Mouse (Mus musculus): Measurements from ENCODE around the gene Greb1. TPM values are rescaled to one million over a fixed set of nuclear protein-coding genes. Genes with fewer than 3 reads are reported as not detected.

The Greb1 gene
- polyA plus RNA-seq, 1 experiment from 2014 or later: 3.1 TPM

DNA sequence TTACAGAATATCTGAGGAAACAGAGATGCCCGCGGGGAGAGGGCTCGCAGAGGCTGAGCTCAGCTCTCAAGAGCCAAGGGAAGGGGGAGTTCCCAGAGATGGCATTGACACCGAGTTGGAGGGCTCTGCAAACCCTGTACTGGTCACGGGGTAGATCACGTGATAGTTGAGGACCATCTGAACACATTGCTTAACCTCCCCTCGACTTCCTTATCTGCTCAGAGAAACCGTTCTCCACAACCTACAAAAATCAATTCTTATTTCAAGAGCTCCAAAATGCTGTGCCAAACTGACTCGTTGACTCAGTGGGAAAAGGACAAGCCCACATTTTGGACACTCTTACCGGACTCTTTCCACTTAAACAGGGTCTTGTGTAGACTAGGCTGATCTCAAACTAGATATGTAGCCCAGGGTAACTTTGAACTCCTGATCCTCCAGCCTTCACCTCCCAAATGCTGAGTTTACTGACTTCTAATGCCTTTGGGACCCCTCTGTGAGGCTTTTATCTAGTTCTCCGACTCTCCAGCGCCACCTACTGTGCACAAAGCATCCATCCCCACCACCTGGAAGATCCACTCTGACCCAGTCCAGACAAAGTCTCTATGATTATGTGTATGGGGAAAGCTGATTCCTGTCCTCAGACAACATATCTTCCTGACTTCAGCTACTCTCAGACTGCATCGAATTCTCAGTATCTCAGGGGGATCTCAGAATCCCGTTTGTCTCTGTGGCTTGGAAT, 166.4 kb downstream of the Greb1 start:
- H3K4me2 ChIP-seq: no peak overlapping the region
- H3K4me3 ChIP-seq (ENCODE audit: low read depth, low read length): no peak overlapping the region
- H3K27me3 ChIP-seq (ENCODE audit: control insufficient read depth, insufficient read depth, low read length): no peaks in the 10 kb centered on the region
- H3K4me1 ChIP-seq (ENCODE audit: control insufficient read depth, insufficient read depth, low read length): no peaks in the 10 kb centered on the region
- no peak overlapping the region for H3K9ac ChIP-seq (ENCODE audit: low read depth, low read length)
- H3K27ac ChIP-seq (ENCODE audit: low read depth, low read length): no peak overlapping the region
- no peaks in the 10 kb centered on the region for H3K36me3 ChIP-seq (ENCODE audit: control insufficient read depth, insufficient read depth, low read length)
- WGBS (ENCODE audit: insufficient replicate concordance): 50% methylated on average over 14 of the region's 14 CpGs
- no peak for ATAC-seq (replicated peaks; ENCODE audit: insufficient number of reproducible peaks, low FRiP score, low TSS enrichment)
- no peaks in the 10 kb centered on the region for H3K9me3 ChIP-seq (replicated peaks; ENCODE audit: control insufficient read depth, low read length)

DNA sequence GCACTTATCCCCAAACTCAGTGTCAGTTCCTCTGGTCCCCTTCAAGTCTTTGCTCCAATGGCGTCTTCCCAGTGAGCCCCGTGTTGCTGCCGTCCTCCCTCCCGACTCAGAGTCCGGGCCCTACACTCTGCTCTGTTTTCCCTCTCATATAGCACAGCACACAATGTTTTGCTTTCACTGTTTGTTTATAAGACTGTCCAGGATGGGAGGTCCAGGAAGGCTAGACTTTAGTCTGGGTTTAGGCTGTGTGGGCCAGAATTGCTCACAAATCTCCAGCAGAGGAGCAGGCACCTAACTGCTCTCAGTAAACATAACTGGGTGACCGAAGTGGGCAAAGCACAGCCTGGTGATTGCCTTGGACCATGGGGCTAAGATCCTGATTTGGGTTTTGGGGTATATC, 167.5 kb downstream of the Greb1 start:
- no peak overlapping the region for H3K4me3 ChIP-seq (ENCODE audit: low read depth, low read length)
- H3K4me1 ChIP-seq (ENCODE audit: control insufficient read depth, insufficient read depth, low read length): no peaks in the 10 kb centered on the region
- no peak overlapping the region for H3K9ac ChIP-seq (ENCODE audit: low read depth, low read length)
- H3K27ac ChIP-seq (ENCODE audit: low read depth, low read length): no peak overlapping the region
- H3K36me3 ChIP-seq (ENCODE audit: control insufficient read depth, insufficient read depth, low read length): no peaks in the 10 kb centered on the region
- H3K9me3 ChIP-seq (replicated peaks; ENCODE audit: control insufficient read depth, low read length): no peaks in the 10 kb centered on the region
- 75% methylated on average over 6 of the region's 6 CpGs for WGBS (ENCODE audit: insufficient replicate concordance)
- no peaks in the 10 kb centered on the region for H3K27me3 ChIP-seq (ENCODE audit: control insufficient read depth, insufficient read depth, low read length)
- no peak overlapping the region for H3K4me2 ChIP-seq
- ATAC-seq (replicated peaks; ENCODE audit: insufficient number of reproducible peaks, low FRiP score, low TSS enrichment): no peak

DNA sequence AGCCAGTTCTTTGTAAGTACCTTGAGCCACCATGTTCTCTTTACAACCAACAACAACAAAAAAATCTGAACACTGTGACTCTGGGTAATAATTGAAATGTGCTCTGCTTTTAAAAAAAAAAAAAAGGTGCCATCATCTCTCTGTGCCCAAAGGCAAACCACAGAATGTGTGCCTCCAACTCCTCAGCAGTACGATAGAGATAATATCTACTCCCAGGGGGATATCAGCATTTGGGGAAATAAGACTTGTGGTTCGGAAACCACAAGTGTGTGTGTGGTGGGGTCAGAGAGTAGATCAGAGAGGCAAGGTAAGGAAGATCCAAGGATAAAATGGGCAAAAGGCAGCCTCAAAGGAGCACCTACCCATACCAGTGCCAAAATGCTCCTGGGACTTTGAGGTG, 169.3 kb downstream of the Greb1 start:
- WGBS (ENCODE audit: insufficient replicate concordance): 65% methylated on average over 2 of the region's 2 CpGs
- no peaks in the 10 kb centered on the region for H3K36me3 ChIP-seq (ENCODE audit: control insufficient read depth, insufficient read depth, low read length)
- H3K27ac ChIP-seq (ENCODE audit: low read depth, low read length): no peak overlapping the region
- no peak overlapping the region for H3K4me2 ChIP-seq
- no peak overlapping the region for H3K4me3 ChIP-seq (ENCODE audit: low read depth, low read length)
- H3K9ac ChIP-seq (ENCODE audit: low read depth, low read length): no peak overlapping the region
- H3K4me1 ChIP-seq (ENCODE audit: control insufficient read depth, insufficient read depth, low read length): no peaks in the 10 kb centered on the region
- ATAC-seq (replicated peaks; ENCODE audit: insufficient number of reproducible peaks, low FRiP score, low TSS enrichment): no peak
- no peaks in the 10 kb centered on the region for H3K9me3 ChIP-seq (replicated peaks; ENCODE audit: control insufficient read depth, low read length)
- no peaks in the 10 kb centered on the region for H3K27me3 ChIP-seq (ENCODE audit: control insufficient read depth, insufficient read depth, low read length)

DNA sequence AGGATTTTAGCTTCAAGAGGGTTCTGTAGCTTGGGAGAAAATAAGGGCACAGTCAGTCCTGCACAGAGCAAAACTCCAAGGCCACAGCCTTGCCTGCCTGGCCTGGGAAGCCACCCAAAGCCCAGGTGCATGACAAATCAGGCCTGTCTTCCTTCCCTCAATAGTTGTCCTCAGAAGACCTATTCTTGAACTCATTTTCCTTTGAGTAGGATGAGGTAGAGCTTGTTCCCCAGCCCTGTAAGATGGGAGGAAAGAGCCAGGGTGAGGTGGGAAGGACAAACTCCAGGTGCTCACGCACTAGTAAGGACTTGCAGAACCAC, 169.9 kb downstream of the Greb1 start:
- Histone ChIP-seq H3K4me1 (ENCODE audit: control insufficient read depth, insufficient read depth, low read length) (no peaks in the 10 kb centered on the region), H3K4me3 (ENCODE audit: low read depth, low read length) (no peak overlapping the region), H3K27ac (ENCODE audit: low read depth, low read length) (no peak overlapping the region), H3K9me3 (replicated peaks; ENCODE audit: control insufficient read depth, low read length) (no peaks in the 10 kb centered on the region), H3K4me2 (no peak overlapping the region), H3K36me3 (ENCODE audit: control insufficient read depth, insufficient read depth, low read length) (no peaks in the 10 kb centered on the region), H3K27me3 (ENCODE audit: control insufficient read depth, insufficient read depth, low read length) (no peaks in the 10 kb centered on the region), H3K9ac (ENCODE audit: low read depth, low read length) (no peak overlapping the region)
- no peak for ATAC-seq (replicated peaks; ENCODE audit: insufficient number of reproducible peaks, low FRiP score, low TSS enrichment)
- 92% methylated on average over 1 of the region's 1 CpGs for WGBS (ENCODE audit: insufficient replicate concordance)

DNA sequence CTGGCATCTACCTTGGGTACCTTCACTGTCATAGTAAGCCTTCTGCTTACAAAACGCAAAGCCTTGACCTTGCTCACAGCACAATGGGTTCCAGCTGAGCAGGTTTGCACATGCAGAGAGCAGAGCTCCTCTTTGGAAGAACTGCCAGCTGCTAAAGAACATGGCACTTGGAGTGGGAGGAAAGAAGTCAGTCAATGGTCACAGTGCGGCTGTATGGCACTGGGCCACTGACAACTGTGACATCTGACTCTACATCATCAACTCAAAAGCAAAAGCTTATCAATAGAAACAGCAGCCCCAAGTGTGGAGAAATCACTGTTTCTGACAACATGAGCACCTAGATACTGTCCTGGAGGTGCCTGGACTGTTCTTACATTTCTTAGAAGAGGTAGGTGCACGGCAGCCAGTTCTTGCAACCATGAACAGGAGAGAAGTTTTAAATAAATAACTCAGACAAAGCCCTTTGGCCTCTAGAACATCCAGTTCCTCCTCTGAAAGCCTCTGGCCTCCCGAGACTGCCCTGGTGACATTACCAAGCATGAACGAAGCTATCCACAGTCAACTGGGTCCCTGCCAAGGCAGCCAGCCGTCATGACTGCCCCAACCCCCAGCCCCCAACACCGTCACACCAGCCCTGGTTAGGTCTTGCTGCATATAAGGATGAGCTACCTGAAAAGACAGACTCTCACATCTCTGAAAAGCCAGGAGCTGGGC, 170.4 kb downstream of the Greb1 start:
- H3K9ac ChIP-seq (ENCODE audit: low read depth, low read length): no peak overlapping the region
- H3K27me3 ChIP-seq (ENCODE audit: control insufficient read depth, insufficient read depth, low read length): no peaks in the 10 kb centered on the region
- no peak for ATAC-seq (replicated peaks; ENCODE audit: insufficient number of reproducible peaks, low FRiP score, low TSS enrichment)
- H3K4me3 ChIP-seq (ENCODE audit: low read depth, low read length): no peak overlapping the region
- no peaks in the 10 kb centered on the region for H3K36me3 ChIP-seq (ENCODE audit: control insufficient read depth, insufficient read depth, low read length)
- H3K4me1 ChIP-seq (ENCODE audit: control insufficient read depth, insufficient read depth, low read length): no peaks in the 10 kb centered on the region
- H3K9me3 ChIP-seq (replicated peaks; ENCODE audit: control insufficient read depth, low read length): no peaks in the 10 kb centered on the region
- no peak overlapping the region for H3K4me2 ChIP-seq
- 70% methylated on average over 7 of the region's 7 CpGs for WGBS (ENCODE audit: insufficient replicate concordance)
- no peak overlapping the region for H3K27ac ChIP-seq (ENCODE audit: low read depth, low read length)

Small RNAs within 50 kb of the gene (microRNA-seq; reads per million reads assigned to microRNA genes)
- not detected for gene Gm44305 (ENCODE audit: borderline number of aligned reads)

Other genes starting within 250 kb of the Greb1 start
- 3.8 and 5.7 TPM in 2 replicates for gene Lpin1, start 189.9 kb downstream of the Greb1 start, polyA plus RNA-seq (2014; fragmentation: Nextera tagmentation; extraction: Ambion mirVana)
- not detected in 2 replicates for gene Ntsr2, start 147.5 kb downstream of the Greb1 start, polyA plus RNA-seq (2014; fragmentation: Nextera tagmentation; extraction: Ambion mirVana)
- gene E2f6, start 10.1 kb upstream of the Greb1 start, polyA plus RNA-seq (2014; fragmentation: Nextera tagmentation; extraction: Ambion mirVana): 56.0 and 59.7 TPM in 2 replicates
- gene Rock2, start 94.0 kb upstream of the Greb1 start, polyA plus RNA-seq (2014; fragmentation: Nextera tagmentation; extraction: Ambion mirVana): 19.8 and 22.2 TPM in 2 replicates
- 4.2 and 5.1 TPM in 2 replicates for gene Pqlc3, start 199.5 kb upstream of the Greb1 start, polyA plus RNA-seq (2014; fragmentation: Nextera tagmentation; extraction: Ambion mirVana)
- 0.64 and 0.66 TPM in 2 replicates for gene 2410004P03Rik, start 210.8 kb upstream of the Greb1 start, polyA plus RNA-seq (2014; fragmentation: Nextera tagmentation; extraction: Ambion mirVana)